Mouse (Mus musculus) CH12F3 (cell line): Measurements from ENCODE around the gene Dnali1.

Source experiments
- in situ Hi-C: fragments of 300-500 bp; cut with MboI; formaldehyde crosslinking; loops from 2 replicates; pipeline ENCODE4 v1.14.3; 2020; ENCODE audit warnings: low sequenced_read_pairs

Gene Dnali1

DNA sequence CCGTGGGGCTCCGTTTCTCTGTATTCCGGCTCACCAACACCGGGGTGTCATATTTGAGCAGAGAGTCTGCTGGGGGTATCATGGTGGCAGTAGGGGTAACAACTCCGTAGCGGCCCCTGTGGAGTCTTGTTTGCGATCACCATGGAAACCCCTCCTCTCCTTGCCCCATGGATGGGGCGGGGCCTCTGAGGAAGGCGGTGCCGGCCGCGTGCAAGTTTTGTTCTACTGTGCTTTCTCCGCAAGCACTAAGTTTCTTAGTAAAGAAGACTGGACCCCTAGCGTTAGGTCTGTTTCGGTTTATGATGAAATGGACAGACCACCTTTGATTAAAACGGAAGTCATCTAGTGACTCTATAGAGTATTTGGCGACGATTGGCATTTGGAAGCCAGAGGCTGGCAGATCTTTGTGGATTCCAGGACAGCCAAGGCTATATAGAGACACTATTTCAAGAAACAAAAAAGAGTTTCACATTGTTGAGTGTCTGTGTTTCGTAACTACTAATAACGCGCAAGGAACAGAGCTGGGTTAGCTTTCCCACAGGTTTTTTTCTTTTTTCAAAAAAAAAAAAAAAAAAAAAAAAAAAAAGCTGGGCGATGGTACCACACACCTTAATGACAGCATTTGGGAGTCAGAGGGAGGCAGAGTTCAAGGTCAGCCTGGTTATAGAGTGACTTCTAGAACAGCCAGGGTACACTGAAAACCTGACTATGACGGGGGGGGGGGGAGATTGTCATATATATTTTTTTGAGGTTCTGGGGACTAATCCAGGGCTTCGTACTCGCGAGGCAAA is at the start of gene Dnali1:
Dnali1 (minus strand) TSS at position 187 of the 791 bp plus-strand sequence.
- in situ Hi-C loops = no loop called here

DNA sequence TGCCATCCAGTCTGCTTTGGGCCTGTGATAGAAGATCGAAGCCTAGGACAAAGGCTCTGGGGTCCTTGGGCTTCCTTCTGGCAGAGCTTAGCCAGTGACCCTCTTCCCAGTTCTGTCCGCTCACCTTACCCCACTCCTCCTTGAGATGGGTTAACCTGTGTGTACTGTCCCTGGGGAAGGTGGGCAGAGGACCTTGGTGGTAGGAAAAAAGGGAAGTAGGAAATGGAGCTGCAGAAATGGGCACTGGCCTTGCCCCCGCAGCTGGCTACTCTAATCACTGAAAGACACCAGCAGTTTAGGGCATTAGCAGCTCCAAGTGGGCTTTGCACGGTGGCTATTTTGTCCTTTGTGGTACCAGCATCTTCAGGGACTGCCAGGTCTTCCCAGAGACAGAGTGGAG is 49.6 kb upstream of the Dnali1 start:
- in situ Hi-C loops = no loop called here

DNA sequence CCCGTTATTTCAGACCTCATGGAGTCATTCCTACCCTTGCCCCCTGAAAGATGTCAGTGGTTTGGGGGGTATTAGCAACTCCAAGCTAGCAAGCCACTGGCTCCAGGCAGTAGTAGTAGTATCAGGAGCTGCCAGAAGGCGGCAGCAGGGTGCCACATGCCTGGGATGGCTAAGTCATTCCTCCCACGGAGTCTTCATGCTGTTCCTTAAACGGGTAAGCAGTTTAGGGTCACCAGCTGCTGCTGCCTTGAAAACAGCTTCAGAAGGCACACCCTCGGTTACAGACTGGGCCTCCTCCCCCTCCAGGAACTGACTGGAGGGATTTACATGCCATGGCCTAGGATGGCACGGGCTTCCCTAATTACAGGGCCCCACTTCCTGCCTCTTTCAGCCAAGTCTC is 49.1 kb upstream of the Dnali1 start:
- in situ Hi-C loops = no loop called here

DNA sequence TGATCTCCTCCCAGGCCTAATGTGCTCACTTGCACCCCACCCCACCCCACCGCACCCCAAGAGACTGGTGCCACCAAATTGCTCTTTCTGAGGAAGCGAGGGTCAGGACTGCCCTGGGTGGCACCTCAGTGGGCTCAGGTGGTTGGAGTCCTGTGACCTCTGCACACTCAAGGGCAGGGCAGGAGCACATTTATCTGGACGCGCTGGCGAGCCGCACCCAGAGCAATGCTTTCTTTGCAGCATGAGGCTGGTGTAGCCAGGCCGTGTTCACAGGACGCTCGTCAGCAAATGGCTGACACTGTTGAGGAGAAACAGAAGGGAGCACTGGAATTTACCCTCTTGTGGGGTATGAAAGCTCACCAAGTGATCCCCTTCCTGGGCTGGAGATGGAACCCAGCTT is 39.9 kb upstream of the Dnali1 start:
- in situ Hi-C loops = no loop called here

DNA sequence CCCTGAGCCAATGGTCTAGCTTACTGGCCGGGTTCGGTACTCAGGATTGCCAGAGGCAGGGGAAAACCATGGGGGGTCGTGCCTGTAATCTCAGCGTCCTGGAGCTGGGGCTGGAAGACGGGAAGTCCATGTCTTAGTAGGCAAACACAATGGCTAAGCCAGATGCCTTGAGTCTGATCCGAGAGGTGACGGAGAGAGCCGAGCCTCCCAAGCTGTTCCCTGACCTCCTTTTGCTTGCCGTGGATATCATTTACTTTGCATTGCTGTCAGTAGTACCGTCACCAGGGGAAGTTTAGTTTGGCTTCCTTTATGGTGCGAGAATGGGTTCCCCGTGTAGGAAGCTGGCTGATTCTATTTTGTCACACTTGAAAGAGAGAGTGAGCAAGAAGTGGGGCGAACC is 35.8 kb upstream of the Dnali1 start:
- in situ Hi-C loops = no loop called here

DNA sequence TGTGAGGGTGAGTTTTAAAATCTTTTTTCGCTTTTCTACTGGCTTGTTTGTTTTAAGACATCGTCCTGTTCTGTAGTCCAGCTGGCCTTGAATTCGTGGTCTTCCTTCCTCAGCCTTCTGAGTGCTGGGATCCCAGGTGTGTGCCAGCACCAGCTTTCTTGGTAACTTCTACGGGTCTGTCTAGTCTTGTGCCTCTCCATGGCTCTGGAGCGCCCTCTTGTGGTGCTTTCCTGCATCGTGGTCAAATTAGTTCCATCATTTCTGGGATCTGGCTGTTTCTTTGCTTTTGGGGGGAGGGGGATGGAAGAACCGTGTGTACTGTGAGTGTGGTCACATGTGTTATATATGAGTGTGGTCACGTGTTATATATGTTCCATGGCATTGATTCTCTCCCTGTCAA is 34.0 kb upstream of the Dnali1 start:
- in situ Hi-C loops = no loop called here

DNA sequence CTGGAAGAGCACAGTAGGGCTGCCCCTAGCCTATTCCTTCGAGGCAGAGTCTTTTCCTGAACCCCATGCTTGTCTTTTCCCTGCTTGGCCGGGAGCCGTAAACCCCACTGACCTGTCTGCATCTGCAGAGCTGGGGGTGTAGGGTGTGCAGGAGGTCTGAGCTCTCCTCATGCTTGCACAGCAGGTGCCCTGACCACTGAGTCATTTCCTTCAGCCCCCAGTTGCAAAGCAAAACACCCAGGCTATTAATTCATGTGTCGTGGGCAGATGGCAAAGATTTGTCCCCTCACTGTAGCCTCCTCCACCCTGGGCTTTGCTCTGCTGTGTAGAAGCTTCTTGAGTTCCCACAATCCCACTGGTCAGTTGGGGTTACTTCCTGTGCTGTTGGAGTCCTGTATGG is 31.9 kb upstream of the Dnali1 start:
- in situ Hi-C loops = no loop called here

DNA sequence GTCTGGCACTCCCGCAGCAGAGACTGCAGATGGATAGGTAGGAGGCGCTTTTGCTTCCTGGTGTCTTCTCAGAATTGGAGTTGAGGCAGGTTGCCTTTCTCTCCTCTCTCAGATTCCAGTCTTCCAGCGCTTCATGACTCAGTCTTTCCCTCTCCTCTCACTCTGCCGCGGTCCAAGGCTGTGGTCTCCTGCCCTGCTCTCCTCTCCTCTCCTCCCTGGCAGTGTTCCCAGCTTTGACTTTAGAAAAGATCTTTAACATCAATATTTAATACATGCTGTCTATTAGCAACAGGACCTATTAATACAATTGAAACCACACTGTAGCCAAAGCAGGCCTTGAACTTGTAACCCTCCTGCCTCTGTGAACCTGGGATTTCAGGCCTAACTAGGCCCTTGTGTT is 30.6 kb upstream of the Dnali1 start:
- in situ Hi-C loops = no loop called here

DNA sequence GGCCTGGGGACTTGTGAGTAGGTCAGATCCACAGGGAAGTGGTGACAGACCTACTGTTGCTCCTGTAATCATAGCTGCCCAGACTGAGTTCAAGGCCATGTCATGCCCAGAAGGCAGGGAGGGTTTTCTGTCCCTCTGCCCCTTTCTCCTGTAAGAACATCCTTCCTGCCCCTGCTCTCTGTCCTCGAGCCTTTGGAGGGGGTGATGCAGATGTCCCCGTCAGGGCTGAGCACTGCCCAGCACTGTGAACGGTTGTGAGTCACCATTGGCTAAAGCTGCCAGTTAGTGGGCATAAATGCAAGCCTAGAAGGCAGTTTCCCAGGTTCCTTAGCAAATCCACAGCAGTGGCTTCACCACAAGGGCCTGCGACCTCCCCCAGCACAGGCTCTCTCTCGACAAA is 27.5 kb upstream of the Dnali1 start:
- in situ Hi-C loops = no loop called here

DNA sequence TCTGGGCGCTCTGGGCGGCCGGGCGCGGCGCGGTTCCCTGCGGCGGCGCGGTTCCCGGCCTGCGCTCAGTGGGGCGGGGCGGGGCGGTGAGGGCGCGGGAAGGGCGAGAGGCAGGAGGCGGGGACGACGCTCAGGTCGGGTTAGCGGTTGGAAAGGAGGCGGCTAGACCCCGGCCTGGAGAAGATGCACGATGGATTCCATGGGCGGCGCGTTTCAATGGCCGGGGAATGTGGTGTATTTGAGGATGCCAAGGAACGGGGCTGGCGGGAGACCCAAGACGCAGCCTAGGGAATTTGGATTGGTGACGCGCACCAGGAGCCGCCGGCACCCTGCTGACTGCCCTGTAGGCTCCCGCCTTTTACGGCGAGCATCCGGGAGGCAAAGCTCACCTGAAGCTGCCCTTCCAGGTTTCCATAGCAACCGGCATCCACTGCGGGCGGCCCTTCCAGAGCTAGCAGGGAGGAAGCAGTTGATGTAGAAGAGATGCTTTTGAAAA is 19.9 kb upstream of the Dnali1 start:
- in situ Hi-C loops = no loop called here

DNA sequence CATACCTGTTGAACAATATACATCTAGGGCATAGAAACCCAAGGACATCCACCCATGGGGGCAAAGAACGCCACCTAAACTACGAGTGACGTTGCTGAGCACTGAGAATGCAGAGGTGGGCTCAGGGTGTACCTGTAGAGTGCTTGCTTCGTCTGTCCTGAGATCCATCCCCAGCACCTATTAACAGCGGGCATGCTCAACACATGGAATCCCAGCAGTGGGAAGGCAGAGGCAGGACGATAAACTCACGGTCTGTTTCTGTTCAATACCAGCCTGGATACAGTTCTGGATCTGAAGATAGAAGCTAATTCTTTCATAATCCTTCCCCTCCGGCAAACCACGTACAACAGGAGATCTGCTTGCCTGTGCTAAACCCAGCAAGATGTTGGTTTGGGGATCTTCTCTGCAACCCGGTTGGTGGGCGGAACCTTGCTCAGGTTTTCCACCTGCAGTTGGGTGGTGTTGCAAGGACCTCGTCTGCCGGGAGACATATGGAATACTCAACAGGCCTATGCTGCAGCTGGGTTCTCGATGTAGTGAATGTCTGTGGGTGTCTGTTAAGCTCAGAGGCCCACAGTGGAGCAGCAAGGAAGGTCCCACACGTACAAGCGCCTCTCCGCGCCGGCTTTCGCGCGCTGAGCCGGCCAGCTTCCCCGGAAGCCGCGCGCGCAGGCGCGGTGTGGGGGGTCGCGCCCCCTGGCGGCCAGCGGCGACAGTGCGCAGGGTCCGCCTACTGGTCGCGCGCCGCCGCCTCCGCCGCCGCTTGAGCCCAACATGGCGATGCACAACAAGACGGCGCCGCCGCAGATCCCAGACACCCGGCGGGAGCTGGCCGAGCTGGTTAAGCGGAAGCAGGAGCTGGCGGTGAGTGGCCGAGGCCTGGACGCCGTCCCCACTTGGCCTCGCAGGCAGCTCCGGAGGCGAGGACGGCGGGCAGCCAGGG is 19.2 kb upstream of the Dnali1 start, which contains the start of gene Meaf6:
Meaf6 (plus strand) TSS at position 732 of the 943 bp plus-strand sequence.
- in situ Hi-C loops = no loop called here

DNA sequence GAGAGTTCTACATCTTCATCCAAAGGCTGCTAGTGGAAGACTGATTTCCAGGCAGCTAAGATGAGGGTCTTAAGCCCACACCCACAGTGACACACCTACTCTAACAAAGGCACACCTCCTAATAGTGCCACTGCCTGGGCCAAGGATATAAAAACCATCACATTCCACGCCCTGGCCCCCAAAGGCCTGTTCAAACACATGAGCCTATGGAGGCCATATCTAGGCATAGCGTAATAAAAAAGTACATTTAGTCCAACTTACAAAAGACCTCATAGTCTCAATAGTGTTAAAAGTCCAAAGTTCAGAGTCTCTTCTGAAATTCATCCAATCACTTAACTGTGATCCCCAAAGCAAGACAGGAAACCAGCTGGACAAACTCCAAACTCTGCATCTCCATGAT is 13.2 kb upstream of the Dnali1 start:
- in situ Hi-C loops = no loop called here

DNA sequence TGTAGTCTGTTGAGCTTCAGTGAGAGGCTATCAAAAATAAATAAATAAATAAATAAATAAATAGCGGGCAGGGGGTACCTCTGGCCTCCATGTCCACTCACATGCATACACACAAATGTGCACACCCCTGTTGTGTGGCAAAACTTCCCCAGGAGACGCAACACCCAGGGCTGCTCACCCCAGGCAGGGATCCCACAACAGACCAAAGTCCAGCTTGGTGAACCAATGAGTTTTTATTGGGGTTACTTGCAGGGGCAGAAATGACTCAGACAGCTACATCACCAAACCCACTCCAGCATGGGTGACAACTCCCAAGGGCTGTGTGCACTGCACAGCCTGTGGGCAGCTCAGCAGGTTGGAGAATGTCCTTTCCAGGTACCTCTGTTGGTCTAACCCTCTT is 12.2 kb upstream of the Dnali1 start:
- in situ Hi-C loops = no loop called here

DNA sequence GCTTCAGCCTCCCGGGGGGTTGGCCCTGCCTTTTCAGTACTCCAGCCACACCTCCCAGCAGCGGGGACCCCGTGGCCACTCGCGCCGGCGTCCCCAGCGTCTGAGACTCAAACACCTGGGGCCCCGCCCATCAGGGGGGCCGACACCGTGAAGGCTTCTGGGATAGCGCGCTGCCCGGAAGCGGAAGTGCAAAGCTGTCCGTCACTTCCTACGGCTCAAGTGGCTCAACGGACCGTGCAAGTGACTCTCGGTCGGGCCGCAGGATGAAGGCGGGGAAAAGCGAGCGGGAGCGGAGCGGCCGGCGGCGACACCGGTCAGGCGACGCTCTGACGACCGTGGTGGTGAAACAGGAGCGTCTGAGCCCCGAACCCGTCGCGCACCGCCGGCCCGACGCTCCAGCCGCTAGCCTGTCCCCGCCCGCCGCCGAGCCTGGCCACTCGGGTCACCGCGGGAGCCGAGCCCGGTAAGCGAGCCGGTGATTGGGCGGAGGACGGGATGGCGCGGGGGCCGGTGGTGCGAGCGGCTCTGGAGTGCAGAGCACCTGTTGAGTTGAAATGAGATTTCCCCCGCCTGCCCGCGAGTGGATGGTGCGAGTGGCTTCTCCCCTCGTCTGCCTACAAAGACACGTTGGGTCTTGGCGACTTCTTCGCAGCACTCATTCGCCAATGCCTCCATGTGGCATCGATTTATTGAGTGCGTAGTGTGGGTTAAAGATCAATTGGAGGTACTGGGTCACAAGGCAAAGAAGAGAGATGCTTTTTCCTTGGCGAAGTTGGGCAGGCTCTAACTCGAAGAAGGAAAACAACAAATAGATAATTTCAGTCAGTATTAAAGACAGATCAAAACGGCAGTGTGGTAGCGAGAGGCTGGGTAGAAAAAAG is 1.2 kb upstream of the Dnali1 start, which contains the start of gene Snip1:
Snip1 (plus strand) TSS at position 183 of the 881 bp plus-strand sequence.
- in situ Hi-C loops = no loop called here

DNA sequence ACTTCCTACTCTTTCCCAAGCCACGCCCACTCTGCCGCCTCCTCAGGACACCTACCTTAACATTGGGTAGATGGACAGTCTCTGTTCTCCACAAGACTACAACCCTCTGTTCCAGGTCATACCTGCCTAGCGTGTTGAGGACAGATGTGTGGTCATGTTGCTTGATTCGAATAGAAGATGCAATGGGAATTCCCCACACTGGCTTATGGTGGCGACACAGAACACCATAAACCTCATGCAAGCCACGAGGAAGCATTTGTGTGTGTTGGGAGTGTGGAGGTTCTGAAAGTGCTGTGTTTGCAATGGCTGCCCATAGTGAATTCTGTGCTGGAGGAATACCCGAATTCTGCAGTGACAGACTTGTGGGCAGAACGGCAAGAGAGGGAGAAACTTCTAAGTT is 1.7 kb downstream of the Dnali1 start:
- in situ Hi-C loops = no loop called here

DNA sequence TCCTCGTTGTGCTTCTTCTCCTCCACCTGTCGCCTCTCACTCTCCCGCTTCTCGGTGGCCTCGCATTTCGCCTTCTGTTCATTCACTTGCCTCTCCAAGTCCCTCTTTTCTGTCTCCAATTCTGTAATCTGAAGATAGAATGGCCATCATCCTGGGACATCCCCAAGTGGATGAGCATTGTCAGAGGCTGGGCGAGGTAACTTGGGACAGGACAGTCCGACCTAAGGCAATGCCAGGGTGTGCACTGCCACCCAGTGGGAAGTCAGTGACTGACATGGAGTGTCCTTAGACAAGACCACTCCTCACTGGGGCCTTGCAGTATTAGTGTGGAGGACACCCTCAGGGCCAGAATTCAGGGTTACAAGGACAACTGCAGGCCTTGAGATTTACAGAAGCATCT is 6.5 kb downstream of the Dnali1 start:
- in situ Hi-C loops = no loop called here

DNA sequence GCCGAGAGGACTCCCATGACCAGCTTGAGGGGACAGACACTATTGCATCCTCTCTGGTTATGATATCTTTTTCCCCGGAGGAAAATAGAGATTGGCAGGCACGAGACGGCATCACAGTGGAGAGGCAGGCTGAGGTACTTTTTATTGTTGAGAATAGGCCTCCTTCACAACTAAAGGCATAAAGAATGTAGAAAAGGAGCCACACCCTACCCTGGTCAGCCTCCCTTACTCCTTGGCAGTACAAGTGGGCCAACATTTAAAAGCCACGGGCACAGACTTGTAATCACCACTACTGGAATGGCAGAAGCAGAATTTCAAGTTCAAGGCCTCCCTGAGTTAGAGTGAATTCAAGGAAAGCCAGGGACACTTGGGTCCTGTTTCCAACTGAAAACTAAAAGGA is 7.5 kb downstream of the Dnali1 start:
- in situ Hi-C loops = no loop called here

DNA sequence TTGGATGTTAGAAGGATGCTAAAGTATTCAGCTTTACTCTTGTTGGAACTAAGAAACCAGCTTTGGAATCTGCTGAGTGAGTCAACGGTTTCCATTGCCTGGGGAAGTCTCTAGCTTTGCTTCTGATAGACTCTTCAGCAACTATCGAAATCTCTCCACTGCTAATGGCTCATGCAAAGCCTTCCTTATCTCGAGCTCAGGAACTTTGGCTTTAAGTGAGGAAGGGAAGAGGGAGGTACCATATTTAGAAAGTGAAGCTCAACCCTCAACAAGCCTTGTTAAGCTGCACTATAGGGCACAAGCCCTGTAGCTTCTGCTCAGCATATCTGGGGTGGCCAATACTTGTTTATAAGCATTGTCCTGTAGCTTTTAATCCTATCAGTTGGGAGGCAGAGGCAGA is 8.2 kb downstream of the Dnali1 start:
- in situ Hi-C loops = no loop called here

DNA sequence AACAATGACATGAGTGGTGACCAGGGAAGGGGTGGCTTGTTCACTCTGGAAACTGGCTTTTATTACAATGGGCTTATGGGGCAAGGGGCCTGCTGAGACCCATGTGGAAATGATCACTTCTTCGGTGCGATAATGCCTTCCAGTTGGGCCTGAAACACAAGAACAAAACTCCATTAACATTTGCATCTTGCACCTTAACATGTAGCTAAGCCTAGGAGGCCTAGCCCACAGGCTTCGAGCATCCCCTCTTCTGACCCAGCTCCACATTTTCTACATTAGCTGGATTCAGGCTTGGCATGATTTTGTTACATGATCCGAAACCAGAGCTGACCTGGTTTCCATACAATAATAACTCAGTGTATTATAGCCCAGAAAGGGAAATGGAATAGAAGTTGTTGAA is 9.0 kb downstream of the Dnali1 start:
- in situ Hi-C loops = no loop called here

DNA sequence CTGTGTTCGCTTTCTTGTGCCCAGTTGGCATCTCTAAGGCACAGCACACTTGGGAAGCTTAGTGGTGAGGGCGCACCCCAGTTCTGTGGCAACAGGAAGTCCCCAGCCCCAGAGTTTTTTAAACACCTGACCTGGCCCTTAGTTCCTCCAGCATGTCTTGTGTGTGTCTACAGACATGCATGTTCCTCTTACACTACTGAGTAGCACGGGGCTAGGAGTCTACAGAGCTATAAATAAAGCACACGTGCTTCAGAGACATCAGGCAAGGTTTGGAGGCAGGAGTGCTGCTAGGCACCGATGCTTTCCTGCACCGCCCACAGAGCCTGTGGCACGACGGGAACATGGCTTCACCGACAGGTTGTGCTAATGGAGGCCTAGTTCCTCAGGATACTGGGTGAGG is 10.1 kb downstream of the Dnali1 start:
- in situ Hi-C loops = no loop called here

DNA sequence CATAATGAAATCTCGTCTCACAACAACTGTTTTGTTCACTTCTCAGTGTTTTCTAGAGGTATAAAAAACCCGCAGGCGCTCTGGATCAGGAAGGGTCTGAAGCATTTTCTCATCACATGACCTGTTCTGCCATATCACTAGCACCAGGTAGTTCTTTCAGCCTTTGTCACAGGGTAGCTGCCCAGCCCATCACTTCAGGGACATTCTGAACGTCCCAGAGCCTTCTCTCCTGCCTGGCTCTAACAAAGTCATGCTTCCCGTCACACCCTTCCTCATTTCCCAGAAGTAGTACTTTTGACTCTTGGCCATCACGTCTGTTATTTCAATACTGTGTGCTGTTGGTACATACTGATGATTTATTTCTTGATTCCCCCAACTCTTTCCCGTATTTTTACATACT is 21.0 kb downstream of the Dnali1 start:
- in situ Hi-C loops = no loop called here
